28 mouse cellular contexts compared by ENCODE assay signal in genomic region chr2:102993841-102994607, GRCm38 (mm10).
A peak's percentile ranks its signal among the peaks of the same experiment; 100 is the strongest.
DNase-seq lines count a peak whose midpoint lies in the region; ATAC-seq and TF ChIP-seq lines count a peak whose summit lies in the region.
"Had no signal": no experiment of that assay in that cellular context is flagged by ENCODE, and none has a peak within 500 bp of the region (broad histone marks: within the 10 kb centered on the region; RNA-seq: fewer than 3 reads in every experiment).

No protein-coding gene starts in this region.

- ATAC-seq in megakaryocyte progenitor cell, adult 5-6 weeks (replicated peaks; ENCODE audit: poor library complexity) = peak; percentile 76
- no peak for ATAC-seq in megakaryocyte, adult 5-6 weeks (ENCODE audit: poor library complexity, severe bottlenecking)
- ATAC-seq in forebrain, embryonic 13.5 days = no peak
- ATAC-seq: activated CD4-positive, CD25-positive, alpha-beta regulatory T cell, adult 4 months; forebrain, embryonic 16.5 days; hindbrain, embryonic 16.5 days; intestine, embryonic 15.5 days had no signal

- no peak overlapping the region for H3K27ac ChIP-seq in MEL (ENCODE audit: control insufficient read depth, low read depth, low read length)
- H3K27ac ChIP-seq in forebrain, embryonic 13.5 days = no peak overlapping the region
- H3K27ac ChIP-seq: embryonic facial prominence, embryonic 12.5 days; embryonic facial prominence, embryonic 15.5 days; forebrain, embryonic 12.5 days; heart, embryonic 10.5 days; heart, embryonic 13.5 days; intestine, embryonic 15.5 days had no signal

- no peak; the same call in 1 of the 2 replicates for TF ChIP-seq RAD21 in MEL (IDR thresholded peaks at IDR 0.05; ENCODE audit: low read depth, low read length)

- no peak overlapping the region for H3K4me2 ChIP-seq in forebrain, embryonic 13.5 days
- H3K4me2 ChIP-seq: embryonic facial prominence, embryonic 12.5 days; embryonic facial prominence, embryonic 15.5 days; forebrain, embryonic 12.5 days; heart, embryonic 13.5 days; intestine, embryonic 15.5 days had no signal

- no peak for TF ChIP-seq CTCF in MEL (IDR thresholded peaks at IDR 0.05 in 2 of 3, conservative IDR thresholded peaks at IDR 0.05 in 1 of 3; ENCODE audit: control insufficient read depth in 1 of 3, insufficient read depth in 1 of 3, low read depth in 2 of 3, low read length in 3 of 3, poor library complexity in 1 of 3, severe bottlenecking in 1 of 3)

- no peaks in the 10 kb centered on the region for H3K79me2 ChIP-seq in MEL (ENCODE audit: control insufficient read depth, insufficient read depth, low read length, poor library complexity)

- H3K9ac ChIP-seq in MEL (ENCODE audit: control insufficient read depth, low read depth, low read length, poor library complexity, severe bottlenecking) = no peak overlapping the region
- H3K9ac ChIP-seq in forebrain, embryonic 13.5 days = no peak overlapping the region
- H3K9ac ChIP-seq: embryonic facial prominence, embryonic 12.5 days; embryonic facial prominence, embryonic 15.5 days; forebrain, embryonic 12.5 days; heart, embryonic 13.5 days; intestine, embryonic 15.5 days had no signal

- no peaks in the 10 kb centered on the region for H3K9me3 ChIP-seq in MEL (replicated peaks; ENCODE audit: insufficient read depth, low read length)
- no peaks in the 10 kb centered on the region for H3K9me3 ChIP-seq in forebrain, embryonic 13.5 days (replicated peaks)
- H3K9me3 ChIP-seq: embryonic facial prominence, embryonic 12.5 days; embryonic facial prominence, embryonic 15.5 days; forebrain, embryonic 12.5 days; heart, embryonic 10.5 days; heart, embryonic 13.5 days; intestine, embryonic 15.5 days had no signal

- H3K4me1 ChIP-seq in MEL (ENCODE audit: control insufficient read depth in 1 of 2, insufficient read depth in 2 of 2, low read length in 2 of 2) = 0 out of 4 replicates have a peak, but pooled peaks cover 0 to 7% of the 10 kb centered on the region in 2 experiments
- peaks cover 5% of the 10 kb centered on the region; the same call in 1 of the 2 replicates for H3K4me1 ChIP-seq in forebrain, embryonic 13.5 days
- H3K4me1 ChIP-seq: embryonic facial prominence, embryonic 12.5 days; heart, embryonic 10.5 days; heart, embryonic 13.5 days had no signal

- no peaks in the 10 kb centered on the region for H3K27me3 ChIP-seq in MEL (ENCODE audit: control insufficient read depth in 1 of 2, insufficient read depth in 2 of 2, low read length in 2 of 2)
- no peaks in the 10 kb centered on the region for H3K27me3 ChIP-seq in forebrain, embryonic 13.5 days
- H3K27me3 ChIP-seq: embryonic facial prominence, embryonic 12.5 days; embryonic facial prominence, embryonic 15.5 days; forebrain, embryonic 12.5 days; heart, embryonic 13.5 days; intestine, embryonic 15.5 days had no signal

- H3K4me3 ChIP-seq in MEL (ENCODE audit: control insufficient read depth in 1 of 2, insufficient read depth in 1 of 2, low read depth in 2 of 2, low read length in 2 of 2) = no peak overlapping the region
- no peak overlapping the region for H3K4me3 ChIP-seq in forebrain, embryonic 13.5 days
- H3K4me3 ChIP-seq: embryonic facial prominence, embryonic 12.5 days; embryonic facial prominence, embryonic 15.5 days; forebrain, embryonic 12.5 days; heart, embryonic 10.5 days; heart, embryonic 13.5 days; intestine, embryonic 15.5 days had no signal

- no peak for TF ChIP-seq EP300 in MEL (IDR thresholded peaks at IDR 0.05; ENCODE audit: low read depth in 1 of 2, low read length in 2 of 2)

- 94% methylated on average over 3 of the region's 3 CpGs for WGBS in forebrain, embryonic 13.5 days

- TF ChIP-seq POLR2A in MEL (IDR thresholded peaks at IDR 0.05; ENCODE audit: control insufficient read depth in 1 of 2, insufficient read depth in 1 of 2, low read depth in 1 of 2, low read length in 2 of 2, poor library complexity in 1 of 2) = no peak

- H3K36me3 ChIP-seq in MEL (ENCODE audit: control insufficient read depth in 1 of 2, insufficient read depth in 2 of 2, low read length in 2 of 2) = no peaks in the 10 kb centered on the region
- H3K36me3 ChIP-seq in forebrain, embryonic 13.5 days (ENCODE audit: poor library complexity, severe bottlenecking) = no peaks in the 10 kb centered on the region
- H3K36me3 ChIP-seq: embryonic facial prominence, embryonic 12.5 days; embryonic facial prominence, embryonic 15.5 days; forebrain, embryonic 12.5 days; heart, embryonic 10.5 days; heart, embryonic 13.5 days; intestine, embryonic 15.5 days had no signal

- DNase-seq in heart, adult 11 months = peak; percentile 68
- no peak for DNase-seq in heart, adult 9 months (ENCODE audit: low spot score in 2 of 2)
- DNase-seq in MEL (ENCODE audit: low read depth, low spot score) = peak; percentile 73
- peak; percentile 69 for DNase-seq in fat pad, adult 2 months (ENCODE audit: extremely low read depth, low read depth, low spot score)
- no peak for DNase-seq in right cerebral cortex, postnatal 10 days (ENCODE audit: low spot score in 2 of 2)
- DNase-seq: adrenal gland, adult 8-10 months; adrenal gland, postnatal 25 days; cerebellum, adult 11-12 months; cerebellum, adult 8-10 months; cerebellum, postnatal 10 days; cerebellum, postnatal 36 days; gastrocnemius, postnatal 10 days; gastrocnemius, postnatal 36 days; heart, adult 18-20 months; heart, postnatal 14 days; heart, postnatal 4 days had no signal

TF ChIP-seq in MEL, 35 proteins besides CTCF, POLR2A, EP300 and RAD21:
- TF ChIP-seq MEF2A (IDR thresholded peaks at IDR 0.05; ENCODE audit: extremely low read depth, insufficient replicate concordance, low read depth, low read length, poor library complexity, severe bottlenecking) (no peak), GATA1 (IDR thresholded peaks at IDR 0.05; ENCODE audit: low read depth, low read length) (peak; percentile 72)
TF ChIP-seq in MEL: peak in this region for 1.

Comparison
In these comparisons a context has a peak if more than half of its experiments do, and no peak if none do; other contexts are left out.
1. DNase-seq: peak in heart, adult 11 months (single experiment), MEL (single experiment) and fat pad, adult 2 months (single experiment); none in heart, adult 9 months (0 of 2) and right cerebral cortex, postnatal 10 days (0 of 2).